Mouse (Mus musculus) ZHBTc4 (cell line): ENCODE results near the gene Slc6a3.

Source experiments
- DNase-seq: peaks from one replicate; pipeline ENCODE4 v3.0.0-alpha.2; 2011; ENCODE audit warnings: low read depth, low spot score

Slc6a3 gene

GRCm38 (mm10) chr13:73591488-73591887 is 54.9 kb downstream of the Slc6a3 start:
- no peak for DNase-seq

DNA sequence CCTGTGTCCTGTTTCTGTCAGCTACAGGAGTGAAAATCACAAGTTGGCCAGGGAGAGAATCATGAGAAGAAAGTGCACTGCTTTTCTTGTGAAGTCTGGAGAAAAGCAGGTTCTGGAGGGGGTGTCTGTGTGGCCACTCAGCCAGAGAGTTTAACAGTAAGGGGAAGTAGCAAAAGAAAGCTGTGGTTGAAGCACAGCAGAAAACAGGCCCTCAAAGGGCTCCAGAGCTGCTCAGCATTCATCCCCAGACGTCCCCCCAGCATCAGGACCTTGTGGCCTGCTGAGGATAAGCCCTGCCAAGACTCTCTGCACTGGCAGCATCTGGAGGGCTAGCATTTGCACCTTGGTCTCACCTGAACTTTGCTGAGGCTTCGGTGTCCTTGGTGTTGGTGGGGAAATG is 56.0 kb downstream of the Slc6a3 start:
- DNase-seq: no peak

DNA sequence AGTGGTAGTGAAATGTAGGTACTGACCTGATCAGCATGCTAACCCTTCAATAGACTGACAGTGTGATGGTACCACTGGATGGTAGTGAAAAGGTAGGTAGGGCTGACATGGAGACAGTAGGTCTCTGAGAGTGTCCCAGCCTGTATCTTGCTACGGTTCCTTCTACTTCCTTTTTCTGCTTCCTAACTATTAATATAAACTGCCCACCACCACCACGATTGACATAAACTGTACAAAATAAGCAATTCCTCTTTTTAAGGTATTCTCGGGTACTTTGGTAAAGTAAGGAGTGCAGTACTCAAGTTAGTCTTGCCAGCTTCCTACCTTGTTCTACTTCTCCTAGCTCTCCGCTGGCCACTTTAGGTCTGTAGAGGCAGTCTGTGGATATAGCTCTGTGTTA is 59.7 kb downstream of the Slc6a3 start:
- DNase-seq: no peak

GRCm38 (mm10) chr13:73600217-73600616 is 63.7 kb downstream of the Slc6a3 start:
- DNase-seq: no peak

GRCm38 (mm10) chr13:73603046-73603445 is 66.5 kb downstream of the Slc6a3 start:
- DNase-seq: peak; percentile 6

DNA sequence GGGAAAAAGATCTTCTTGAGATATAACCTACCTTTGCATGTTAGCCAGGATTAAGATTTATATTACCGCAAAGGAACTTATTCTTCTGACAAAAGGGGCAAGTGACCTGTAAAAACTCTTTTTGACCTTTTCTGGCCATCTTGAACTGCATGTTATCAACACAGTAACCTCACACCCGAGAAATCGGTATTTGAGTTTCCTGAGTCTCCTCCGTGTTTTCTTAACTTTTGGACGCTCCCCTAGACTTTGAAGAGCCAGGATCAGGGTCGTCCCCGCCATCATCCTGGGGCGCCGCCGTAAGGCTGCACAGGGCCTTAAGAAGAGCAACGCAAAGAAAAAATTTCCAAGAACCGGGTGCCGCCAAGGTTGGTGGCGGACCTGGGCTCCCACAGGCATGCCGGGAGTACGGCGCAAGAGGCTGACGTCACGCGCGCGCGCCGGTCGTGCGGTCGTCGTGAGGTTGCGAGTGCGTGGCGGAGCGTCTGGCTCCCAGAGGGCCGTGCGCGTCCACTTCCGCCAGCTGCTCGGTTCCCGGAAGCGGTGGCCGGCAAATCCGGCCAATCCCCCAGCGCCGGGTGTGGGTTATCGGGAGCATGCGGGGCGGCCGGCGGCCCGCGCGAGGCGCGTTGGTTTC is 67.1 kb downstream of the Slc6a3 start, which contains the start of gene Clptm1l:
Gene Clptm1l (plus strand): TSS at position 485 of the 634 bp plus-strand sequence.
- peak; percentile 98 for DNase-seq

DNA sequence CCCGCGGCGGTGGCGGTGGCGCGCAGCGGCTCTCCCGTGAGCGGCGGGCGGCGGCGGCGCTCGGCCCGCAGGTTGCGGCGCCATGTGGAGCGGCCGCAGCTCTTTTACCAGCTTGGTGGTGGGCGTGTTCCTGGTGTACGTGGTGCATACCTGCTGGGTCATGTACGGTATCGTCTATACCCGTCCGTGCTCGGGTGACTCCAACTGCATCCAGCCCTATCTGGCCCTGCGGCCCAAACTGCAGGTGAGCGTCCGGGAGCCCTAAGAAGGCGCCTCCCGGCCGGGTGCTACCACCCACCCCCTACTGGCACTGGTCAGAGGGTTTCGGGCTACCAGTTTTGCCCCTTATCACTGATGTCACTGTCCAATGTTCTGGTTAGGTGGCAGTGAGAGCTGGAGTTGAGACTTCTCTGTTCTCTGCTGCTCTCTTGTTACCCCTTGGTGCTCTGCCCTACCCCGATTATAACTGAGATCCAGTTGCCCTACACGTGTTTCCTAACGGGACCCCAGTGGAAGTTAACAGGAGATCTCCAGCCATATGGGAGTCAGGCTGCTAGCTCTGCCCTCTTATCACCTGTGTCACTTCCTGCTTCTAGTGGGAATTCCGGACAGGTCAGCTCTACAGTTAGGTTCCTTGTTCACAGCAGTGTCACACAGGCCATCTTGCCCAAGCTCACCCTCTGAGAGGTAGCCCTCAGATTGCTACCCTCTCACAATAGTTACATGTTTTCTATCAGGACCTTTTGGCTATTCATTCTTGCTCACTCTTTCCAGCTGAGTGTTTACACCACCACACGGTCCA is 67.8 kb downstream of the Slc6a3 start:
- DNase-seq: peak; percentile 12

- no peak for DNase-seq
Observed at GRCm38 (mm10) chr13:73618406-73618805, 81.9 kb downstream of the Slc6a3 start.

GRCm38 (mm10) chr13:73620637-73621036 is 84.1 kb downstream of the Slc6a3 start:
- DNase-seq: peak; percentile 70

- DNase-seq: no peak
Observed at GRCm38 (mm10) chr13:73626410-73626744, 89.8 kb downstream of the Slc6a3 start.

GRCm38 (mm10) chr13:73626745-73627549 is 90.4 kb downstream of the Slc6a3 start, which contains the start of gene Tert:
Tert (plus strand) TSS chr13:73626911.
- DNase-seq: peak; percentile 96
